In the genomic region with DNA sequence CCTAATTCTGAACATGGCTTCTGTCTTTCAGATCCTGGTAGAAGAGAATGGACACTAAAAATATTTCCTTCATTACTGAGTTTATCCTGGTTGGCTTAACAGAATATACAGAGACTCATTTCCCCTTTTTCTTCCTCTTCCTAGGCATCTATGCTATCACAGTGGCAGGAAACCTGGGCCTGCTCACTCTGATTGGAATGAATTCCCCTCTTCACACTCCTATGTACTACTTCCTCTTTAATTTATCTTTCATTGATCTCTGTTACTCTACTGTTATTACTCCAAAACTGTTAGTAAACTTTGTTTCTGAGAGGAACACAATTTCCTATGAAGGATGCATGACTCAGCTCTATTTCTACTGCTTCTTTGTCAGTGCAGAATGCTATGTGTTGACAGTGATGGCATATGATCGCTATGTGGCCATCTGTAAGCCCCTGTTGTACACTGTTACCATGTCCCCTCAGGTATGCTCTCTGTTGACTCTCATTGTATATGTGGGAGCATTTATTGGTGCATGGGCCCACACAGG, we compare ENCODE assay signal across 42 mouse cellular contexts. TPM values are rescaled to one million over a fixed set of nuclear protein-coding genes. Genes with fewer than 3 reads are reported as not detected.
"Had no signal": no experiment of that assay in that cellular context is flagged by ENCODE, and none has a peak within 500 bp of the region (broad histone marks: within the 10 kb centered on the region; RNA-seq: fewer than 3 reads in every experiment).

No protein-coding gene starts in this region.

- H3K9ac ChIP-seq: heart, embryonic 12.5 days; hindbrain, embryonic 13.5 days; hindbrain, embryonic 15.5 days; kidney, embryonic 15.5 days; limb, embryonic 13.5 days; limb, embryonic 15.5 days; liver, embryonic 12.5 days had no signal

- ATAC-seq: hindbrain, postnatal 0 days; intestine, embryonic 16.5 days; liver, embryonic 12.5 days had no signal

- H3K4me2 ChIP-seq: heart, embryonic 12.5 days; hindbrain, embryonic 13.5 days; hindbrain, embryonic 15.5 days; kidney, embryonic 15.5 days; limb, embryonic 13.5 days; limb, embryonic 15.5 days; liver, embryonic 12.5 days had no signal

- H3K36me3 ChIP-seq: heart, embryonic 10.5 days; heart, embryonic 12.5 days; hindbrain, embryonic 13.5 days; hindbrain, embryonic 15.5 days; kidney, embryonic 15.5 days; limb, embryonic 13.5 days; limb, embryonic 15.5 days; liver, embryonic 12.5 days had no signal

- DNase-seq: gastrocnemius, adult 2 months; gastrocnemius, postnatal 14 days; gastrocnemius, postnatal 36 days; heart, adult 18-20 months; heart, postnatal 10 days; heart, postnatal 4 days; kidney, adult 11 months; kidney, adult 2 months; kidney, adult 9 months; kidney, postnatal 14 days; kidney, postnatal 36 days; layer of hippocampus, adult 9-11 months; layer of hippocampus, postnatal 36 days; left cerebral cortex, postnatal 4 days had no signal

- H3K4me1 ChIP-seq: heart, embryonic 10.5 days; heart, embryonic 12.5 days; hindbrain, embryonic 13.5 days; hindbrain, embryonic 15.5 days; kidney, embryonic 15.5 days; limb, embryonic 13.5 days; limb, embryonic 15.5 days; liver, embryonic 12.5 days had no signal

- H3K27ac ChIP-seq: gastrocnemius, adult 2 months; heart, embryonic 10.5 days; hindbrain, embryonic 13.5 days; hindbrain, embryonic 15.5 days; hindbrain, postnatal 0 days; kidney, embryonic 15.5 days; kidney, postnatal 0 days; limb, embryonic 13.5 days; limb, embryonic 15.5 days; liver, embryonic 12.5 days had no signal

- H3K4me3 ChIP-seq: gastrocnemius, adult 2 months; heart, embryonic 10.5 days; heart, embryonic 12.5 days; hindbrain, embryonic 13.5 days; hindbrain, embryonic 15.5 days; kidney, embryonic 15.5 days; limb, embryonic 13.5 days; limb, embryonic 15.5 days; liver, embryonic 12.5 days had no signal

- H3K9me3 ChIP-seq: heart, embryonic 10.5 days; heart, embryonic 12.5 days; hindbrain, embryonic 13.5 days; hindbrain, embryonic 15.5 days; kidney, embryonic 15.5 days; limb, embryonic 13.5 days; limb, embryonic 15.5 days; liver, embryonic 12.5 days had no signal

- H3K27me3 ChIP-seq: heart, embryonic 12.5 days; hindbrain, embryonic 13.5 days; hindbrain, embryonic 15.5 days; kidney, embryonic 15.5 days; limb, embryonic 13.5 days; limb, embryonic 15.5 days; liver, embryonic 12.5 days had no signal

RNA-seq across cellular contexts. Expression of gene Olfr922, which starts 1.1 kb away (rescaled TPM):
- total RNA-seq: gastrocnemius, adult 2 months; gastrocnemius, postnatal 14 days; gastrocnemius, postnatal 36 days; heart, adult 18-20 months; heart, postnatal 10 days; heart, postnatal 25 days; heart, postnatal 4 days; hindbrain, postnatal 0 days; layer of hippocampus, adult 18-20 months; layer of hippocampus, adult 8-10 months; layer of hippocampus, postnatal 14 days; layer of hippocampus, postnatal 36 days; left cerebral cortex, adult 18-20 months; left cerebral cortex, adult 8-10 months; left cerebral cortex, postnatal 10 days; left cerebral cortex, postnatal 25 days; left cerebral cortex, postnatal 4 days; liver, adult 2 months had no signal
- polyA plus RNA-seq: frontal cortex, adult 2 months; gonadal fat pad, adult 2 months; heart, embryonic 10.5 days; heart, embryonic 12.5 days; heart, embryonic 14.5 days; heart, embryonic 16.5 days; hindbrain, embryonic 11.5 days; hindbrain, embryonic 13.5 days; hindbrain, embryonic 15.5 days; hindbrain, postnatal 0 days; intestine, embryonic 14.5 days; intestine, embryonic 16.5 days; kidney, adult 2 months; kidney, embryonic 15.5 days; kidney, postnatal 0 days; large intestine, adult 2 months; limb, embryonic 11.5 days; limb, embryonic 13.5 days; limb, embryonic 15.5 days; liver, adult 2 months; liver, embryonic 12.5 days had no signal

RNA-seq across cellular contexts. Expression of gene Olfr923, which starts 10.8 kb away (rescaled TPM):
- total RNA-seq: gastrocnemius, adult 2 months; gastrocnemius, postnatal 14 days; gastrocnemius, postnatal 36 days; heart, adult 18-20 months; heart, postnatal 10 days; heart, postnatal 25 days; heart, postnatal 4 days; hindbrain, postnatal 0 days; layer of hippocampus, adult 18-20 months; layer of hippocampus, adult 8-10 months; layer of hippocampus, postnatal 14 days; layer of hippocampus, postnatal 36 days; left cerebral cortex, adult 18-20 months; left cerebral cortex, adult 8-10 months; left cerebral cortex, postnatal 10 days; left cerebral cortex, postnatal 25 days; left cerebral cortex, postnatal 4 days; liver, adult 2 months had no signal
- polyA plus RNA-seq: frontal cortex, adult 2 months; gonadal fat pad, adult 2 months; heart, embryonic 10.5 days; heart, embryonic 12.5 days; heart, embryonic 14.5 days; heart, embryonic 16.5 days; hindbrain, embryonic 11.5 days; hindbrain, embryonic 13.5 days; hindbrain, embryonic 15.5 days; hindbrain, postnatal 0 days; intestine, embryonic 14.5 days; intestine, embryonic 16.5 days; kidney, adult 2 months; kidney, embryonic 15.5 days; kidney, postnatal 0 days; large intestine, adult 2 months; limb, embryonic 11.5 days; limb, embryonic 13.5 days; limb, embryonic 15.5 days; liver, adult 2 months; liver, embryonic 12.5 days had no signal

RNA-seq across cellular contexts. Expression of gene Olfr924, which starts 28.7 kb away (rescaled TPM):
- total RNA-seq: gastrocnemius, adult 2 months; gastrocnemius, postnatal 14 days; gastrocnemius, postnatal 36 days; heart, adult 18-20 months; heart, postnatal 10 days; heart, postnatal 25 days; heart, postnatal 4 days; hindbrain, postnatal 0 days; layer of hippocampus, adult 18-20 months; layer of hippocampus, adult 8-10 months; layer of hippocampus, postnatal 14 days; layer of hippocampus, postnatal 36 days; left cerebral cortex, adult 18-20 months; left cerebral cortex, adult 8-10 months; left cerebral cortex, postnatal 10 days; left cerebral cortex, postnatal 25 days; left cerebral cortex, postnatal 4 days; liver, adult 2 months had no signal
- polyA plus RNA-seq: frontal cortex, adult 2 months; gonadal fat pad, adult 2 months; heart, embryonic 10.5 days; heart, embryonic 12.5 days; heart, embryonic 14.5 days; heart, embryonic 16.5 days; hindbrain, embryonic 11.5 days; hindbrain, embryonic 13.5 days; hindbrain, embryonic 15.5 days; hindbrain, postnatal 0 days; intestine, embryonic 14.5 days; intestine, embryonic 16.5 days; kidney, adult 2 months; kidney, embryonic 15.5 days; kidney, postnatal 0 days; large intestine, adult 2 months; limb, embryonic 11.5 days; limb, embryonic 13.5 days; limb, embryonic 15.5 days; liver, adult 2 months; liver, embryonic 12.5 days had no signal

RNA-seq across cellular contexts. Expression of gene Olfr26, which starts 39.3 kb away (rescaled TPM):
- total RNA-seq: gastrocnemius, adult 2 months; gastrocnemius, postnatal 14 days; gastrocnemius, postnatal 36 days; heart, adult 18-20 months; heart, postnatal 10 days; heart, postnatal 25 days; heart, postnatal 4 days; hindbrain, postnatal 0 days; layer of hippocampus, adult 18-20 months; layer of hippocampus, adult 8-10 months; layer of hippocampus, postnatal 14 days; layer of hippocampus, postnatal 36 days; left cerebral cortex, adult 18-20 months; left cerebral cortex, adult 8-10 months; left cerebral cortex, postnatal 10 days; left cerebral cortex, postnatal 25 days; left cerebral cortex, postnatal 4 days; liver, adult 2 months had no signal
- polyA plus RNA-seq: frontal cortex, adult 2 months; gonadal fat pad, adult 2 months; heart, embryonic 10.5 days; heart, embryonic 12.5 days; heart, embryonic 14.5 days; heart, embryonic 16.5 days; hindbrain, embryonic 11.5 days; hindbrain, embryonic 13.5 days; hindbrain, embryonic 15.5 days; hindbrain, postnatal 0 days; intestine, embryonic 14.5 days; intestine, embryonic 16.5 days; kidney, adult 2 months; kidney, embryonic 15.5 days; kidney, postnatal 0 days; large intestine, adult 2 months; limb, embryonic 11.5 days; limb, embryonic 13.5 days; limb, embryonic 15.5 days; liver, adult 2 months; liver, embryonic 12.5 days had no signal

RNA-seq across cellular contexts. Expression of gene Olfr921, which starts 42.7 kb away (rescaled TPM):
- total RNA-seq: gastrocnemius, adult 2 months; gastrocnemius, postnatal 14 days; gastrocnemius, postnatal 36 days; heart, adult 18-20 months; heart, postnatal 10 days; heart, postnatal 25 days; heart, postnatal 4 days; hindbrain, postnatal 0 days; layer of hippocampus, adult 18-20 months; layer of hippocampus, adult 8-10 months; layer of hippocampus, postnatal 14 days; layer of hippocampus, postnatal 36 days; left cerebral cortex, adult 18-20 months; left cerebral cortex, adult 8-10 months; left cerebral cortex, postnatal 10 days; left cerebral cortex, postnatal 25 days; left cerebral cortex, postnatal 4 days; liver, adult 2 months had no signal
- polyA plus RNA-seq: gonadal fat pad, adult 2 months; heart, embryonic 10.5 days; heart, embryonic 12.5 days; heart, embryonic 14.5 days; heart, embryonic 16.5 days; hindbrain, embryonic 11.5 days; hindbrain, embryonic 13.5 days; hindbrain, embryonic 15.5 days; hindbrain, postnatal 0 days; intestine, embryonic 14.5 days; intestine, embryonic 16.5 days; kidney, adult 2 months; kidney, embryonic 15.5 days; kidney, postnatal 0 days; large intestine, adult 2 months; limb, embryonic 11.5 days; limb, embryonic 13.5 days; limb, embryonic 15.5 days; liver, adult 2 months; liver, embryonic 12.5 days had no signal
